Mouse (Mus musculus) midbrain, embryonic 16.5 days (tissue): Measurements from ENCODE around the gene Nr5a1. TPM values are rescaled to one million over a fixed set of nuclear protein-coding genes. Genes with fewer than 3 reads are reported as not detected.

Experiments
- ATAC-seq: fragments of 200-750 bp; cut with Nextera tagmentation; 2 replicates; pipeline ENCODE4 v1.8.0; 2017; ENCODE audit warnings: moderate TSS enrichment
- H3K27ac ChIP-seq: fragments of 300-500 bp; sonication (generic); 2 replicates; pipeline ENCODE4 v1.5.1; 2014; ENCODE audit warnings: mild to moderate bottlenecking, low read length, mixed read lengths
- H3K27me3 ChIP-seq: fragments of 300-500 bp; sonication (generic); 2 replicates; pipeline ENCODE4 v1.6.1; 2014; ENCODE audit warnings: low read depth, low read length, mixed read lengths; ENCODE audit not compliant: control insufficient read depth, insufficient read depth
- H3K36me3 ChIP-seq: fragments of 300-500 bp; sonication (generic); 2 replicates; pipeline ENCODE4 v1.6.1; 2014; ENCODE audit warnings: mild to moderate bottlenecking, low read length, moderate library complexity, mixed read lengths; ENCODE audit not compliant: control insufficient read depth, insufficient read depth
- H3K4me1 ChIP-seq: fragments of 300-500 bp; sonication (generic); 2 replicates; pipeline ENCODE4 v1.6.1; 2014; ENCODE audit warnings: mild to moderate bottlenecking, low read length, mixed read lengths; ENCODE audit not compliant: control insufficient read depth, insufficient read depth
- H3K4me2 ChIP-seq: fragments of 300-500 bp; sonication (generic); 2 replicates; pipeline ENCODE4 v1.6.1; 2014; ENCODE audit warnings: mild to moderate bottlenecking, low read length, mixed read lengths
- H3K4me3 ChIP-seq: fragments of 300-500 bp; sonication (generic); 2 replicates; pipeline ENCODE4 v1.5.1; 2014; ENCODE audit warnings: low read depth, mild to moderate bottlenecking, low read length, moderate library complexity, mixed read lengths
- H3K9ac ChIP-seq: fragments of 300-500 bp; sonication (generic); 2 replicates; pipeline ENCODE4 v1.6.1; 2014; ENCODE audit warnings: low read depth, low read length, mixed read lengths
- H3K9me3 ChIP-seq: fragments of 300-500 bp; sonication (generic); replicated peaks from 2 replicates; pipeline ENCODE4 v1.6.1; 2014; ENCODE audit warnings: mild to moderate bottlenecking, low read length, mixed read lengths; ENCODE audit not compliant: control insufficient read depth, poor library complexity, severe bottlenecking
- WGBS: fragments of 180-500 bp; shearing (Covaris S2); extraction: QIAGEN DNeasy Blood & Tissue Kit; methylation state at CpG from one replicate; pipeline ENCODE4 v1.1.7; 2014; 5-methylcytosine and 5-hydroxymethylcytosine counted together
- polyA plus RNA-seq: library from polyadenylated mRNA; unstranded; fragments of >200 nt; fragmentation: Nextera tagmentation; extraction: Ambion mirVana; gene quantifications from 2 replicates; pipeline ENCODE4 v1.2.1, GENCODE M21; 2015

Gene Nr5a1
- polyA plus RNA-seq, 1 experiment from 2014 or later, result 0.25 TPM

- H3K27ac ChIP-seq, result no peak overlapping the region
- no peaks in the 10 kb centered on the region for H3K4me1 ChIP-seq
- no peaks in the 10 kb centered on the region for H3K27me3 ChIP-seq
- H3K9me3 ChIP-seq, result no peaks in the 10 kb centered on the region
- H3K4me3 ChIP-seq, result no peak overlapping the region
- H3K36me3 ChIP-seq, result no peaks in the 10 kb centered on the region
- H3K4me2 ChIP-seq, result no peak overlapping the region
- WGBS, result 26% methylated on average over 4 of the region's 4 CpGs
- no peak overlapping the region for H3K9ac ChIP-seq
- ATAC-seq, result no peak
Measured at GRCm38 (mm10) chr2:38722076-38722475, 7.7 kb upstream of the Nr5a1 start.

GRCm38 (mm10) chr2:38720661-38721060 lies 6.3 kb upstream of the Nr5a1 start:
- no peak overlapping the region for H3K4me2 ChIP-seq
- no peak overlapping the region for H3K27ac ChIP-seq
- H3K9me3 ChIP-seq, result no peaks in the 10 kb centered on the region
- peak; percentile 49 for ATAC-seq
- H3K27me3 ChIP-seq, result 0 out of 2 replicates have a peak, but pooled peaks cover 3% of the 10 kb centered on the region
- H3K4me1 ChIP-seq, result no peaks in the 10 kb centered on the region
- no peak overlapping the region for H3K4me3 ChIP-seq
- no peaks in the 10 kb centered on the region for H3K36me3 ChIP-seq
- 30% methylated on average over 2 of the region's 2 CpGs for WGBS
- no peak overlapping the region for H3K9ac ChIP-seq

- Histone ChIP-seq H3K9ac (no peak overlapping the region), H3K27ac (no peak overlapping the region), H3K27me3 (0 out of 2 replicates have a peak, but pooled peaks cover 5% of the 10 kb centered on the region), H3K4me1 (no peaks in the 10 kb centered on the region), H3K4me3 (no peak overlapping the region), H3K4me2 (no peak overlapping the region), H3K9me3 (no peaks in the 10 kb centered on the region), H3K36me3 (no peaks in the 10 kb centered on the region)
- ATAC-seq, result no peak
- WGBS, result 88% methylated on average over 6 of the region's 6 CpGs
Measured at GRCm38 (mm10) chr2:38719354-38719753, 5.0 kb upstream of the Nr5a1 start.

GRCm38 (mm10) chr2:38718676-38719075 lies 4.3 kb upstream of the Nr5a1 start:
- no peak overlapping the region for H3K4me3 ChIP-seq
- H3K27ac ChIP-seq, result no peak overlapping the region
- H3K4me1 ChIP-seq, result no peaks in the 10 kb centered on the region
- H3K36me3 ChIP-seq, result no peaks in the 10 kb centered on the region
- no peak for ATAC-seq
- no peaks in the 10 kb centered on the region for H3K9me3 ChIP-seq
- 65% methylated on average over 8 of the region's 8 CpGs for WGBS
- no peak overlapping the region for H3K4me2 ChIP-seq
- H3K9ac ChIP-seq, result no peak overlapping the region
- peaks cover 12% of the 10 kb centered on the region for H3K27me3 ChIP-seq

- no peak for ATAC-seq
- Histone ChIP-seq H3K4me2 (no peak overlapping the region), H3K36me3 (no peaks in the 10 kb centered on the region), H3K4me1 (no peaks in the 10 kb centered on the region), H3K9ac (no peak overlapping the region), H3K9me3 (no peaks in the 10 kb centered on the region), H3K4me3 (no peak overlapping the region), H3K27me3 (peaks cover 24% of the 10 kb centered on the region), H3K27ac (no peak overlapping the region)
- WGBS, result 83% methylated on average over 2 of the region's 2 CpGs
Measured at GRCm38 (mm10) chr2:38717436-38717835, 3.1 kb upstream of the Nr5a1 start.

- H3K27me3 ChIP-seq, result peaks cover 41% of the 10 kb centered on the region
- 76% methylated on average over 3 of the region's 3 CpGs for WGBS
- ATAC-seq, result no peak
Measured at GRCm38 (mm10) chr2:38713596-38713995, 746 bp downstream of the Nr5a1 start.

GRCm38 (mm10) chr2:38712769-38713125 lies 1.6 kb downstream of the Nr5a1 start:
- H3K9me3 ChIP-seq, result no peaks in the 10 kb centered on the region
- no peak overlapping the region for H3K9ac ChIP-seq
- H3K27ac ChIP-seq, result no peak overlapping the region
- H3K4me3 ChIP-seq, result no peak overlapping the region
- H3K4me1 ChIP-seq, result peaks cover 15% of the 10 kb centered on the region
- WGBS, result 25% methylated on average over 6 of the region's 11 CpGs
- no peak overlapping the region for H3K4me2 ChIP-seq
- no peak for ATAC-seq
- H3K36me3 ChIP-seq, result no peaks in the 10 kb centered on the region
- H3K27me3 ChIP-seq, result peaks cover 49% of the 10 kb centered on the region

More at GRCm38 (mm10) chr2:38713596-38713995, 746 bp downstream of the Nr5a1 start:
- Histone ChIP-seq H3K4me3 (no peak overlapping the region), H3K9ac (no peak overlapping the region), H3K9me3 (no peaks in the 10 kb centered on the region), H3K4me1 (peaks cover 15% of the 10 kb centered on the region), H3K4me2 (no peak overlapping the region), H3K27ac (no peak overlapping the region), H3K36me3 (no peaks in the 10 kb centered on the region)

GRCm38 (mm10) chr2:38712076-38712768 lies 2.1 kb downstream of the Nr5a1 start:
- H3K36me3 ChIP-seq, result no peaks in the 10 kb centered on the region
- peaks cover 55% of the 10 kb centered on the region for H3K27me3 ChIP-seq
- peak; percentile 30; the same call in 1 of the 2 replicates for ATAC-seq
- 6% methylated on average over 51 of the region's 58 CpGs for WGBS
- 0 out of 2 replicates have a peak overlapping the region, but pooled peaks have one; percentile 41 for H3K9ac ChIP-seq
- H3K4me2 ChIP-seq, result peak overlapping the region; percentile 48
- H3K4me1 ChIP-seq, result peaks cover 15% of the 10 kb centered on the region
- H3K9me3 ChIP-seq, result no peaks in the 10 kb centered on the region
- H3K27ac ChIP-seq, result no peak overlapping the region
- H3K4me3 ChIP-seq, result peak overlapping the region; percentile 19

GRCm38 (mm10) chr2:38711421-38711861 lies 2.9 kb downstream of the Nr5a1 start:
- no peak for ATAC-seq
- no peak overlapping the region for H3K27ac ChIP-seq
- H3K4me3 ChIP-seq, result peak overlapping the region; percentile 19
- H3K27me3 ChIP-seq, result peaks cover 63% of the 10 kb centered on the region
- H3K9me3 ChIP-seq, result no peaks in the 10 kb centered on the region
- no peak overlapping the region for H3K9ac ChIP-seq
- no peaks in the 10 kb centered on the region for H3K36me3 ChIP-seq
- WGBS, result under 1% methylated on average over 36 of the region's 40 CpGs
- H3K4me2 ChIP-seq, result peak overlapping the region; percentile 48
- peaks cover 15% of the 10 kb centered on the region for H3K4me1 ChIP-seq
